8 mouse cellular contexts compared by ENCODE assay signal in the genomic region with DNA sequence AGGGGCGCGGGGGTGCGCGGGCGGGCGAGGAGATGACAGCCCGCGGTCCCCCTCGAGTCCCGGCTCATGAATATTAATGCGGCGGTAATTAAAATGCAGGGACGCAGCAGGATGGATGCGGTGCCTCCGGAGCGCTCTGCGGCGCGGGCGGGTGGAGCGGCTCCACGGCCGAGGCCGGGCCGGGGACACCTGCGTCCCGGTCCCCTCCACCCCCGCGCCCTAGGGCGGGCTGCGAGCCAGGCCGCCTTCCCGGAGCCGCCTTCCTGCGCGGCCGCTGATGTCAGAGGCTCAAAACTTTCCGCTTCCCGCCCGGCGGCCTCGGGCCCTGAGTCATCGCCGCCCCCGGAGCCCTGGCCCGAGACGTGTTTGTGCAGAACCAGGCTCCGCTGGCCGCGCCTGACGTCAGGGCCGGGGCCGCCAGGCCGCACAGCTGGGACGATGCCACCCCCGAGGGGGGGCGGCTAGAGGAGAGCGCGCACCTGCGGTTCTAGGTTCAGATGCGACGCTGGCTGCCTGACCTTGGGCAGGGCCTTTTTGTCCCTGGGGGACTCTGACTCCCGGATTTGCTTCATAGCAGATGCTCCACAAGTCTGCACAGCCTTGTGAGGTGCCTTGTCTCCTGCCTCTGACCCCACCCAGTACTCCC.
DNase-seq lines count a peak whose midpoint lies in the region; ATAC-seq and TF ChIP-seq lines count a peak whose summit lies in the region.

No protein-coding gene starts in this region.

- ATAC-seq in heart, embryonic 14.5 days (ENCODE audit: insufficient number of reproducible peaks, insufficient read depth, low FRiP score, low read depth), result peak; percentile 49
- ATAC-seq in kidney, postnatal 0 days (replicated peaks; ENCODE audit: low FRiP score, low read depth), result peak; percentile 48
- peak; percentile 45 for ATAC-seq in liver, embryonic 16.5 days (ENCODE audit: low read depth)
- peak; percentile 75 for ATAC-seq in neural tube, embryonic 13.5 days (ENCODE audit: low read depth)

- H3K27me3 ChIP-seq in heart, embryonic 14.5 days (ENCODE audit: control insufficient read depth, insufficient read depth, low read length), result no peaks in the 10 kb centered on the region
- no peaks in the 10 kb centered on the region for H3K27me3 ChIP-seq in kidney, postnatal 0 days (ENCODE audit: insufficient read depth, low read length)
- peaks cover 68% of the 10 kb centered on the region for H3K27me3 ChIP-seq in liver, embryonic 16.5 days (ENCODE audit: control insufficient read depth, insufficient read depth, low read depth, low read length)
- no peaks in the 10 kb centered on the region for H3K27me3 ChIP-seq in neural tube, embryonic 13.5 days
- H3K27me3 ChIP-seq in thymus, adult 2 months (ENCODE audit: control insufficient read depth, insufficient read depth, low read length), result peaks cover 2% of the 10 kb centered on the region; the same call in 1 of the 2 replicates

- peak overlapping the region; percentile 99 for H3K27ac ChIP-seq in embryonic fibroblast, embryonic 13.5 days (ENCODE audit: insufficient read depth, low read length)
- peak overlapping the region; percentile 84 to 93 for H3K27ac ChIP-seq in heart, embryonic 14.5 days (replicated peaks in 1 of 2; ENCODE audit: control insufficient read depth in 1 of 2, insufficient read depth in 1 of 2, low read depth in 2 of 2, low read length in 2 of 2)
- H3K27ac ChIP-seq in kidney, postnatal 0 days, result peak overlapping the region; percentile 96
- no peak overlapping the region for H3K27ac ChIP-seq in liver, embryonic 16.5 days (ENCODE audit: low read length)
- peak overlapping the region; percentile 97 for H3K27ac ChIP-seq in neural tube, embryonic 13.5 days (replicated peaks)
- H3K27ac ChIP-seq in thymus, adult 2 months (ENCODE audit: control insufficient read depth, insufficient read depth, low read length), result peak overlapping the region; percentile 23; the same call in 1 of the 2 replicates

- TF ChIP-seq POLR2A in embryonic fibroblast, embryonic 13.5 days (IDR thresholded peaks at IDR 0.05; ENCODE audit: low read depth, low read length), result no peak
- no peak for TF ChIP-seq POLR2A in thymus, adult 2 months (IDR thresholded peaks at IDR 0.05; ENCODE audit: control insufficient read depth, extremely low read depth, insufficient read depth, low read length, poor library complexity)

- no peaks in the 10 kb centered on the region for H3K36me3 ChIP-seq in heart, embryonic 14.5 days (ENCODE audit: control insufficient read depth, insufficient read depth, low read length)
- no peaks in the 10 kb centered on the region for H3K36me3 ChIP-seq in kidney, postnatal 0 days (ENCODE audit: insufficient read depth, low read length)
- H3K36me3 ChIP-seq in liver, embryonic 16.5 days (ENCODE audit: control insufficient read depth, insufficient read depth), result no peaks in the 10 kb centered on the region
- no peaks in the 10 kb centered on the region for H3K36me3 ChIP-seq in neural tube, embryonic 13.5 days
- H3K36me3 ChIP-seq in thymus, adult 2 months (ENCODE audit: control insufficient read depth, insufficient read depth, low read length), result no peaks in the 10 kb centered on the region

- H3K4me1 ChIP-seq in embryonic fibroblast, embryonic 13.5 days (ENCODE audit: control insufficient read depth, insufficient read depth, low read length), result peaks cover 40% of the 10 kb centered on the region
- H3K4me1 ChIP-seq in heart, embryonic 14.5 days (ENCODE audit: control insufficient read depth in 2 of 2, insufficient read depth in 2 of 2, low read length in 2 of 2), result peaks cover 42 to 60% of the 10 kb centered on the region in 2 experiments
- H3K4me1 ChIP-seq in kidney, postnatal 0 days (replicated peaks; ENCODE audit: insufficient read depth, low read length), result peaks cover 60% of the 10 kb centered on the region
- H3K4me1 ChIP-seq in liver, embryonic 16.5 days (ENCODE audit: control insufficient read depth, low read depth, low read length), result peaks cover 12% of the 10 kb centered on the region
- peaks cover 74% of the 10 kb centered on the region for H3K4me1 ChIP-seq in neural tube, embryonic 13.5 days (replicated peaks)
- H3K4me1 ChIP-seq in thymus, adult 2 months (replicated peaks; ENCODE audit: control insufficient read depth, insufficient read depth, low read length), result peaks cover 30% of the 10 kb centered on the region

- H3K9ac ChIP-seq in heart, embryonic 14.5 days (ENCODE audit: low read length), result peak overlapping the region; percentile 87
- peak overlapping the region; percentile 71 for H3K9ac ChIP-seq in kidney, postnatal 0 days (ENCODE audit: low read depth, low read length)
- H3K9ac ChIP-seq in liver, embryonic 16.5 days (ENCODE audit: low read depth, low read length), result peak overlapping the region; percentile 50
- H3K9ac ChIP-seq in neural tube, embryonic 13.5 days, result peak overlapping the region; percentile 81

- H3K4me3 ChIP-seq in embryonic fibroblast, embryonic 13.5 days (ENCODE audit: insufficient read depth, low read length), result no peak overlapping the region
- H3K4me3 ChIP-seq in heart, embryonic 14.5 days (ENCODE audit: control insufficient read depth in 1 of 2, insufficient read depth in 1 of 2, low read depth in 1 of 2, low read length in 2 of 2), result peak overlapping the region; percentile 54
- peak overlapping the region; percentile 38 for H3K4me3 ChIP-seq in kidney, postnatal 0 days (replicated peaks; ENCODE audit: low read depth, low read length)
- peak overlapping the region; percentile 51 for H3K4me3 ChIP-seq in liver, embryonic 16.5 days (ENCODE audit: low read depth, low read length)
- H3K4me3 ChIP-seq in neural tube, embryonic 13.5 days, result peak overlapping the region; percentile 36
- H3K4me3 ChIP-seq in thymus, adult 2 months (ENCODE audit: control insufficient read depth, insufficient read depth, low read length), result peak overlapping the region; percentile 50

- DNase-seq in B cell, adult 2 months, result peak; percentile 96 to 97
- DNase-seq in adrenal gland, postnatal 36 days, result peak; percentile 97
- DNase-seq in kidney, postnatal 0 days (ENCODE audit: low spot score), result peak; percentile 91
- DNase-seq in thymus, adult 2 months, result peak; percentile 79

- peak overlapping the region; percentile 82 for H3K4me2 ChIP-seq in heart, embryonic 14.5 days (ENCODE audit: low read length)
- peak overlapping the region; percentile 82 for H3K4me2 ChIP-seq in kidney, postnatal 0 days (ENCODE audit: low read length)
- peak overlapping the region; percentile 66 for H3K4me2 ChIP-seq in liver, embryonic 16.5 days (ENCODE audit: low read depth, low read length)
- H3K4me2 ChIP-seq in neural tube, embryonic 13.5 days, result peak overlapping the region; percentile 66

- H3K9me3 ChIP-seq in heart, embryonic 14.5 days (ENCODE audit: control insufficient read depth, low read length), result no peaks in the 10 kb centered on the region
- H3K9me3 ChIP-seq in kidney, postnatal 0 days (replicated peaks; ENCODE audit: low read length), result no peaks in the 10 kb centered on the region
- no peaks in the 10 kb centered on the region for H3K9me3 ChIP-seq in liver, embryonic 16.5 days (replicated peaks; ENCODE audit: control insufficient read depth, low read length)
- no peaks in the 10 kb centered on the region for H3K9me3 ChIP-seq in neural tube, embryonic 13.5 days

- WGBS in heart, embryonic 14.5 days, result 1% methylated on average over 61 of the region's 63 CpGs
- under 1% methylated on average over 59 of the region's 63 CpGs for WGBS in kidney, postnatal 0 days
- under 1% methylated on average over 63 of the region's 63 CpGs for WGBS in liver, embryonic 16.5 days (ENCODE audit: insufficient replicate concordance)
- under 1% methylated on average over 60 of the region's 63 CpGs for WGBS in neural tube, embryonic 13.5 days
- under 1% methylated on average over 62 of the region's 63 CpGs for WGBS in thymus, adult 2 months

- no peak for TF ChIP-seq CTCF in embryonic fibroblast, embryonic 13.5 days (IDR thresholded peaks at IDR 0.05; ENCODE audit: borderline replicate concordance, insufficient read depth, low read length)
- TF ChIP-seq CTCF in kidney, postnatal 0 days (IDR thresholded peaks at IDR 0.05; ENCODE audit: low read depth), result no peak
- 0 out of 2 replicates have a peak, but pooled peaks have one; percentile 14 for TF ChIP-seq CTCF in thymus, adult 2 months (IDR thresholded peaks at IDR 0.05; ENCODE audit: borderline replicate concordance, control insufficient read depth, extremely low read depth, insufficient read depth, low read length, poor library complexity)
